Mouse (Mus musculus) bone marrow, adult 2 months (tissue): Measurements from ENCODE around the gene Lrrc15. TPM values are rescaled to one million over a fixed set of nuclear protein-coding genes. Genes with fewer than 3 reads are reported as not detected.

ENCODE experiments used
- H3K27ac ChIP-seq: fragments of 200-500 bp; 2 replicates; pipeline ENCODE4 v1.5.1; 2012; ENCODE audit warnings: low read depth, mild to moderate bottlenecking, control low read depth, inconsistent platforms, low read length; ENCODE audit not compliant: control insufficient read depth, poor library complexity, insufficient read depth
- H3K4me1 ChIP-seq: fragments of 200-500 bp; 2 replicates; pipeline ENCODE4 v1.6.1; 2011; ENCODE audit warnings: low read length; ENCODE audit not compliant: control insufficient read depth, insufficient read depth
- H3K4me3 ChIP-seq: fragments of 200-500 bp; replicated peaks from 2 replicates; pipeline ENCODE3; 2011; ENCODE audit warnings: mild to moderate bottlenecking, low read depth, low read length, control low read depth; ENCODE audit not compliant: control insufficient read depth
- CTCF ChIP-seq: fragments of 200-500 bp; IDR thresholded peaks from 2 replicates; pipeline ENCODE4 v1.5.1; 2011; ENCODE audit warnings: low read length, control low read depth; ENCODE audit not compliant: control insufficient read depth, insufficient read depth
- POLR2A ChIP-seq: fragments of 200-500 bp; IDR thresholded peaks from 2 replicates; pipeline ENCODE4 v1.6.1; 2011; ENCODE audit warnings: low read depth, mild to moderate bottlenecking, control low read depth, low read length, borderline replicate concordance; ENCODE audit not compliant: control insufficient read depth
- WGBS: fragments of 180-500 bp; shearing (Covaris S2); methylation state at CpG from one replicate; pipeline ENCODE4 v1.1.7; 2018; 5-methylcytosine and 5-hydroxymethylcytosine counted together
- polyA plus RNA-seq: library from polyadenylated mRNA; stranded (reverse); fragments of >200 nt; gene quantifications from 2 replicates; pipeline ENCODE4 v1.2.4, GENCODE M21; 2011; ENCODE audit warnings: low replicate concordance; ENCODE audit not compliant: missing spikeins, insufficient read depth, insufficient read length

Gene Lrrc15
- polyA plus RNA-seq, 1 experiment, result 0.47 TPM

DNA sequence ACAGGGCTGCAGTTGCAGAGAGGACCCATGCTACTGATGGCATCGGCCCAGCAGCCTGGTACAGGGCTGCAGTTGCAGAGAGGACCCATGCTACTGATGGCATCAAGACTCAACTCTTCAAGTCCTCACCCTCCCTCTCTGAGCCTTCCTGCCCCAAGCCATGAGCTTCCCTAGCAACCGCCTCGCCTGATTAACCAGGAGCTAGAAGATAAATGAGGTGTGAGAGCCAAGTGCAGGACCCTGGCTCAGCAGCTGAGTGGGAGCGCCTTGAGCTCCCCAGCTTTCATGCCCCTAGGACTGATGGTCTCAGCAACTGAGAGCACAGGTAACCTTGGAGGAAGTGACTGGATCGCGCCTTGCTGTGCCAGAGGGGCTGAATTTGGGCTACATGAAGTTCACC is 7.4 kb upstream of the Lrrc15 start:
- Histone ChIP-seq H3K4me1 (no peaks in the 10 kb centered on the region), H3K27ac (no peak overlapping the region), H3K4me3 (no peak overlapping the region)
- TF ChIP-seq POLR2A (no peak), CTCF (no peak)
- WGBS, result 73% methylated on average over 6 of the region's 6 CpGs

- no peak overlapping the region for H3K27ac ChIP-seq
- no peak overlapping the region for H3K4me3 ChIP-seq
- TF ChIP-seq POLR2A, result no peak
- no peak for TF ChIP-seq CTCF
- WGBS, result 91% methylated on average over 4 of the region's 4 CpGs
- no peaks in the 10 kb centered on the region for H3K4me1 ChIP-seq
These were observed 2.6 kb upstream of the Lrrc15 start for GRCm38 (mm10) chr16:30285701-30286100.

- TF ChIP-seq CTCF (peak; percentile 60), POLR2A (no peak)
- H3K4me3 ChIP-seq, result no peak overlapping the region
- H3K27ac ChIP-seq, result no peak overlapping the region
- 2% methylated on average over 15 of the region's 15 CpGs for WGBS
- H3K4me1 ChIP-seq, result no peaks in the 10 kb centered on the region
These were observed 784 bp upstream of the Lrrc15 start for GRCm38 (mm10) chr16:30283743-30284337.

GRCm38 (mm10) chr16:30280676-30281297 is 2.3 kb downstream of the Lrrc15 start:
- H3K27ac ChIP-seq, result no peak overlapping the region
- H3K4me3 ChIP-seq, result no peak overlapping the region
- no peaks in the 10 kb centered on the region; the same call in 1 of the 2 replicates for H3K4me1 ChIP-seq
- WGBS, result 61% methylated on average over 4 of the region's 4 CpGs
- TF ChIP-seq POLR2A (no peak), CTCF (no peak)

- TF ChIP-seq CTCF, result no peak
- no peak for TF ChIP-seq POLR2A
- Histone ChIP-seq H3K4me3 (no peak overlapping the region), H3K4me1 (no peaks in the 10 kb centered on the region; the same call in 1 of the 2 replicates), H3K27ac (no peak overlapping the region)
- 86% methylated on average over 11 of the region's 11 CpGs for WGBS
These were observed 4.7 kb downstream of the Lrrc15 start for GRCm38 (mm10) chr16:30278406-30278805.

DNA sequence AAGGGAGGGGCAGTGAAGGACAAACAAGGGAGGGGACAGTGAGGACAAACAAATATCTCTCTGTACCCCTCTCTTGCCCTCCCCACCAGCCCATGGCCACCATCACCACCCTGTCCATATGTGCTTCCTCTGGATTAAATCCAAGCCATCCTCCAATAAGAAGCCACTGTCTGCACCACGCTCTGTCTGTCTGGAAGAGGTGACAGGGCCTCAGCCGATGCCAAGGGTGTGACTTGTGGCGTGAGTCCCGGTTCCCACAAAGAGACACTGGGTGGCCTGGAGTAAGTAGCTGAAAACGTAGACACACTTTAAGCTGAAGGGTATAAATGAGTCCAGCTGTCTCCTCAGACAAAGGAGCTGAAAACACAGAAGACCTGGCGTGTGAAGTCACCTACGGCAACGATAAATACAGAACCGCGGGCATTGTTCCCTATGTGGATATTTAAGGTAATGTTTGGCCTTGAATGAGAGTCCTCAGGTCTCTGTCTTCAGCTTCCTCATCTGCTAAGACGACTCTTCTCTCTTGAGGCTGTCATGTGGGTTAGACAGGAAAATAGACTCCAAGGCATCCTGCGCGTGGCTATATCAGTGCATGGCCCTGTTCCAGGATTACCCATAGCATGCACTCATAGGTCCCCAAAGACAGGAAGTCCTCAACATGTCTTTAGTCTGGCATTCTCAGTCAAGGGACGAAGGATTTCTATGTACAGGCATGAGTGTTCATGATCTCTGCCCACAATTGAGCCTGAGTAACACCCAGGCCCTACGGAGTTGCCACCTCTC is 7.3 kb downstream of the Lrrc15 start:
- 55% methylated on average over 15 of the region's 15 CpGs for WGBS
- TF ChIP-seq CTCF (no peak), POLR2A (no peak)
- no peaks in the 10 kb centered on the region; the same call in 1 of the 2 replicates for H3K4me1 ChIP-seq
- H3K27ac ChIP-seq, result no peak overlapping the region
- no peak overlapping the region for H3K4me3 ChIP-seq

GRCm38 (mm10) chr16:30273065-30273464 is 10.0 kb downstream of the Lrrc15 start:
- 88% methylated on average over 8 of the region's 8 CpGs for WGBS
- no peaks in the 10 kb centered on the region; the same call in 1 of the 2 replicates for H3K4me1 ChIP-seq
- TF ChIP-seq CTCF (no peak), POLR2A (no peak)

GRCm38 (mm10) chr16:30271941-30272595 is 11.0 kb downstream of the Lrrc15 start:
- 43% methylated on average over 6 of the region's 6 CpGs for WGBS

More at GRCm38 (mm10) chr16:30273065-30273464, 10.0 kb downstream of the Lrrc15 start:
- H3K27ac ChIP-seq, result no peak overlapping the region
- no peak overlapping the region for H3K4me3 ChIP-seq

More at GRCm38 (mm10) chr16:30271941-30272595, 11.0 kb downstream of the Lrrc15 start:
- Histone ChIP-seq H3K4me1 (no peaks in the 10 kb centered on the region; the same call in 1 of the 2 replicates), H3K4me3 (no peak overlapping the region), H3K27ac (peak overlapping the region; percentile 62; the same call in 1 of the 2 replicates)
- TF ChIP-seq POLR2A (no peak), CTCF (no peak)
